Mouse (Mus musculus): ENCODE results near the gene Trim16.

DNA sequence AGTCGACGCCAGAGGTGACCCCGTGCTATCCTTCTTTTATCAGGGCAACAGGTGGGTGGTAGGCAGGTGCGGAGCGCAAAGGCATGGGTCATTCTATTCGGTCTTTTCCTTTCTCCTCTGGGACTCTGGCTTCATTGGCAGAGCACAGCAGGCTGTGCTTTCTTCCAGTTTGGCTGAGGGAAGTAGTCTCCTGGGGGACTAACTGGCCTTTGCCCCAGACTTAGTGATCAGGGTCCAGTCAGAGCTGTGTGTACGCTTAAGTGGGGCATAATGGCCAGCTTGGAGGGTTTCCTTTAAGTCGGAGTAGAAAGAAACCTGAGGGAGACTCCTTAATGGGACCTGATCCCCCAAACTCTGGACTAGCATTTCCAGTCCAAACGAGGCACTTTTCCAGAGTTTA lies 53.4 kb downstream of the Trim16 start:
- no peak for TF ChIP-seq POLR2A (IDR thresholded peaks at IDR 0.05; ENCODE audit: insufficient read depth, low read length)
- TF ChIP-seq CTCF (IDR thresholded peaks at IDR 0.05; ENCODE audit: low read depth, low read length) = no peak

All from ES-Bruce4 (cell line).